Mouse (Mus musculus): ENCODE measurements at regions not wholly inside any gene's neighbourhood (a gene's known extent, or its start where the extent isn't known, plus 50 kb on each side); places are given as distances from the start of the nearest gene placed in this dataset.

DNA sequence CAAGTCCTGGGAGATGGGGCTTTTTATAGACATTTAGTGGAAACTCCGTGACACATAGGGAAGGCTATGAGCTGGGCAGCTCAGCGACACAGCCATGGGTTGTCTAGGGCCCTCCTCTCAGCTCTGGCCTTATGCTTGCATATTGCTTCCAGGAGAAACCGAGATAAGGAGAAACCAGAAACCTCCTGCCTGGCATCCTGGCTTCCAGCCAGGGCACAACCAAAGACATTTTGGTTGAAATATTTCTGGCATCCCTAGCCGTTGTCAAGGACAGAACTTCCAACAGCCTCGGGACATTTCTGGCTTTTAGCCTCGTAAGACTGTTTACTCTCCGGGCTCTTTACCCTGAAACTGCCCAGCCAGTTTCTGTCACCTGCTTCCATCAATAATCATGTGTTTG, 99.9 kb upstream of the Ankrd55 start:
- Histone ChIP-seq H3K9ac (no peak overlapping the region), H3K27ac (ENCODE audit: poor library complexity, severe bottlenecking) (peak overlapping the region; percentile 73)

DNA sequence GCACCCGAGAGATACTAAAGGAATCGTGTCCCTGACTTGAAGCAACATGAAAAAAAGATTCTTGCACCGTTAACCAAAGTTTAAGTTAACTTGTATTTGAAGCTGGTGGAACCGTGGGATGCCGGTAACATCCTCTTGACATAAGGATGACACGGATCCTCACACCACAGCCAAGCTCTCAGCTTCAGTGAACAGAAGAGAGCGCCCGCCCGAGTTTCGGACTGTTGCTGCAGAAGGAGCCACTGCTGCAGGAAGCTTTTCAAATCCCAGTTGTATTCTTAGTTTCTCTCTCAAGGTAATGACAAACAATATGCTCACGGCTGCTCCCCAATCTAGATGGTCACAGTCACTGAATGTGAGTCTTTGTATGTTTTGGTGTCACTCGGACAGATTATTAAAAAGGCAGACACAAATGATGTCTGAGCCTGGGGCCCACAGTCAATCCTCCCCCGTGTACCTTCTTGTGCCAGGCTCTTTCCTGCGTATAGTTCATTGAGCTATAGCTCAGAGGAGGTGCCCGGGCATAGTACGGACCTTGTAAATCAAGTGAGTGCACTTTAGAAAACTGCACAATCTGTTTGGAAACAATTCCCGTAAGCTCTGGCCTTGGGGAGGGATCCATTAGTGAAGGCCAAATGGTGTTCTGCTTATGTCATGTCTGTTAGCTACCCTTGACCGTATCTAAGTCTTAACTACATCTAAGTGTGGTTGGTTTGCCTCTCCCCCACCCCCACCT, 99.3 kb upstream of the Ankrd55 start:
- peak overlapping the region; percentile 73; the same call in 1 of the 2 replicates for H3K27ac ChIP-seq (ENCODE audit: poor library complexity, severe bottlenecking)

More for the DNA sequence above, 99.9 kb upstream of the Ankrd55 start:
- H3K4me2 ChIP-seq = 0 out of 2 replicates have a peak overlapping the region, but pooled peaks have one; percentile 11
- no peaks in the 10 kb centered on the region for H3K9me3 ChIP-seq (replicated peaks)
- ATAC-seq (ENCODE audit: insufficient number of reproducible peaks, low FRiP score) = no peak
- WGBS = 18% methylated on average over 7 of the region's 7 CpGs
- no peaks in the 10 kb centered on the region for H3K36me3 ChIP-seq
- no peak overlapping the region for H3K4me3 ChIP-seq
- H3K4me1 ChIP-seq (replicated peaks) = peaks cover 60% of the 10 kb centered on the region
- no peaks in the 10 kb centered on the region for H3K27me3 ChIP-seq (replicated peaks)

DNA sequence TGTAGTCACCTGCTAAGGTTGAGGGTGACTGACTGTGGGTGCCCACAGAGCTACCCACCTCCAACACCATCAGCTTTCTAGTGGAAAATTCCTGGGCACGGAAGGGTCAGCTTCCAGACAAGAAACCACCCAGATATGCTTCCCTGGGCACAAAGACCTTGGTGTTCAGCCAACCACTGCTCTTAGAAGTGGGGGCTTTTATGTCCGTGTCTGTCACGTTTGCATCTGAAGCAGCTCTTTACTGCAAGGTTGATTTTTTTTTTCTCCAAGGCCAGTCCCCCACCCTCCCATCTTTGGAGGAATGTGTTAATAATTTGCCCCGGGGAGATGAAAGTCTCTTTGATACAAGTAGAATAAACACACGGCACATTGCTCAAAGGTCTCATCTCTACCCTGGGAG, 98.6 kb upstream of the Ankrd55 start:
- Histone ChIP-seq H3K36me3 (no peaks in the 10 kb centered on the region), H3K9ac (no peak overlapping the region), H3K4me2 (no peak overlapping the region), H3K4me1 (replicated peaks) (peaks cover 60% of the 10 kb centered on the region), H3K9me3 (replicated peaks) (no peaks in the 10 kb centered on the region), H3K27me3 (replicated peaks) (no peaks in the 10 kb centered on the region), H3K27ac (ENCODE audit: poor library complexity, severe bottlenecking) (no peak overlapping the region), H3K4me3 (no peak overlapping the region)
- ATAC-seq (ENCODE audit: insufficient number of reproducible peaks, low FRiP score) = no peak
- 47% methylated on average over 5 of the region's 5 CpGs for WGBS

More for the DNA sequence above, 99.3 kb upstream of the Ankrd55 start:
- no peak overlapping the region for H3K9ac ChIP-seq
- H3K9me3 ChIP-seq (replicated peaks) = no peaks in the 10 kb centered on the region
- H3K4me1 ChIP-seq (replicated peaks) = peaks cover 60% of the 10 kb centered on the region
- H3K36me3 ChIP-seq = no peaks in the 10 kb centered on the region
- H3K4me2 ChIP-seq = no peak overlapping the region
- H3K27me3 ChIP-seq (replicated peaks) = no peaks in the 10 kb centered on the region
- ATAC-seq (ENCODE audit: insufficient number of reproducible peaks, low FRiP score) = no peak
- no peak overlapping the region for H3K4me3 ChIP-seq
- WGBS = 79% methylated on average over 18 of the region's 18 CpGs

DNA sequence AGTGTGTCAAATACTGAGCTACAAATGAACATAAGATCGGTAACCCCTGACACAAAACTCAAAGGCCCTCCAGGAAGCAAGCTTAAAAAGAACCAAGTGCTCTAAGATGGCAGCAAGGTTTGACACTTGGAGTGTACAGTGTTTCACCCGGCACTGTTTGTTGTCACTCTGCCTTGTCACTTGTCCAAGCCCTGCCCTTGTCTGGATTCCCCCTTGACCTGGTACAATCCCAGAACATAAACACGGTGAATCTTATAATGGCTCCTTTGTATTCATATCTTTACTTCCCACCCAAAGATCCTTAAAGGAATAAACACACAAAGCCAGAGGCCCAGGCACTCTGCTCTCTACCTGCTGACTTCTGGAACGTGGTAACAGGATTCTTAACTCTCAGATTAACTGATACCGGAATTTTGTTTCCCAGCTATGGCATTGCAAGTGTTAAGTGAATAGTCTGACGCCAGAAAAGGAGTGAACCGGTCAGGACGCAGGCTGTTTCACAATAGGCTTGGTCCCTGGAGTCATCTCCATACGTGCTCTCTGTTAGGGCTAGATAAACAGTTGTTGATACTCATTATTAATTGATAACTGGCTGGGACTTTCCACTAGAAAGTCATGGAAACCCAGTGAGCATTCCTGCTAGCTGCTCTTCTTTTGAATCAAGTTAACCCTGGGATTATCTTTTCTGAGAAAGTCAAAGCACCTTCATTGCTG, 95.9 kb upstream of the Ankrd55 start:
- 30% methylated on average over 9 of the region's 9 CpGs for WGBS
- no peak overlapping the region for H3K4me3 ChIP-seq
- ATAC-seq (ENCODE audit: insufficient number of reproducible peaks, low FRiP score) = no peak
- H3K27me3 ChIP-seq (replicated peaks) = no peaks in the 10 kb centered on the region
- no peak overlapping the region for H3K4me2 ChIP-seq
- H3K4me1 ChIP-seq (replicated peaks) = peaks cover 49% of the 10 kb centered on the region
- no peaks in the 10 kb centered on the region for H3K9me3 ChIP-seq (replicated peaks)
- no peaks in the 10 kb centered on the region for H3K36me3 ChIP-seq
- no peak overlapping the region for H3K27ac ChIP-seq (ENCODE audit: poor library complexity, severe bottlenecking)
- H3K9ac ChIP-seq = no peak overlapping the region

DNA sequence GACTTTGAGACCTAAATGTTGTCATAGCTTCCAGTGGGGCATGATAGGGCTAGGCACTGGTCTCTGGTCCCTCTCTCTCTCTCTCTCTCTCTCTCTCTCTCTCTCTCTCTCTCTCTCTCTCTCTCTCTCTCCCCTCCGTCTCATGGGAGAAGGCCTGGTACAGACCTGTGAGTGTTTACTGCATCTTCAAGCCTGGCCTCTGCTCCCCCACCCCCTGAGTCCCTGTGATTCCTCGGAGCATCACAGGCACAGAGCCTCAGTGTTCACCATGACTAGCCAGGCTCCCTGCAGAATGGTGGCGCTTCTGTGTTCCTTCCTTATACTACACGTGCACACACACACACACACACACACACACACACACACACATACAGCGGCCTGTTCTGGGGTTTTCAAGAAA, 94.6 kb upstream of the Ankrd55 start:
- H3K4me3 ChIP-seq = no peak overlapping the region
- no peak overlapping the region for H3K27ac ChIP-seq (ENCODE audit: poor library complexity, severe bottlenecking)
- no peaks in the 10 kb centered on the region for H3K27me3 ChIP-seq (replicated peaks)
- H3K4me2 ChIP-seq = no peak overlapping the region
- WGBS = 82% methylated on average over 5 of the region's 5 CpGs
- peaks cover 40% of the 10 kb centered on the region for H3K4me1 ChIP-seq (replicated peaks)
- no peak for ATAC-seq (ENCODE audit: insufficient number of reproducible peaks, low FRiP score)
- H3K9ac ChIP-seq = no peak overlapping the region
- no peaks in the 10 kb centered on the region for H3K36me3 ChIP-seq
- H3K9me3 ChIP-seq (replicated peaks) = no peaks in the 10 kb centered on the region

DNA sequence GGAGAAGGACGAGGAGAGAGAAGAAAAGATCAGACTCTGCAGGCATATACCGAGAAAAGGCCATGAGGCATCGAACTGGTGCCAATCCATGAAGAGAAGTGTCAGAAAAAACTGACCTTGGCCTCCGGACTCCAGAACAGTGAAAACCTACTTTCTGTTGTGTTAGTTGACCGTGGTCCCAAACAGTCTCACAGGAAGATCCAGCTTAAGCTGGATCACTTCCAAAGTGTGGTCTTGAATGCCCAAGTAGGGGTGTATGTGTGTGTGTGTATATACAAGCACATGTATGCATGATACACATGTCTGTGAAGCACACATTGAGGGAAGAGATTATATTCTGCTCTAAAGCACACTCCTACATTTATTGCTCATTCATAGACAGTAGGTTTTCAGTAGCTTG, 93.3 kb upstream of the Ankrd55 start:
- WGBS = 84% methylated on average over 5 of the region's 5 CpGs
- no peak overlapping the region for H3K9ac ChIP-seq
- no peaks in the 10 kb centered on the region for H3K36me3 ChIP-seq
- ATAC-seq (ENCODE audit: insufficient number of reproducible peaks, low FRiP score) = no peak
- H3K27ac ChIP-seq (ENCODE audit: poor library complexity, severe bottlenecking) = no peak overlapping the region
- H3K4me2 ChIP-seq = no peak overlapping the region
- H3K27me3 ChIP-seq (replicated peaks) = no peaks in the 10 kb centered on the region
- no peak overlapping the region for H3K4me3 ChIP-seq
- no peaks in the 10 kb centered on the region for H3K9me3 ChIP-seq (replicated peaks)
- peaks cover 28% of the 10 kb centered on the region for H3K4me1 ChIP-seq (replicated peaks)

DNA sequence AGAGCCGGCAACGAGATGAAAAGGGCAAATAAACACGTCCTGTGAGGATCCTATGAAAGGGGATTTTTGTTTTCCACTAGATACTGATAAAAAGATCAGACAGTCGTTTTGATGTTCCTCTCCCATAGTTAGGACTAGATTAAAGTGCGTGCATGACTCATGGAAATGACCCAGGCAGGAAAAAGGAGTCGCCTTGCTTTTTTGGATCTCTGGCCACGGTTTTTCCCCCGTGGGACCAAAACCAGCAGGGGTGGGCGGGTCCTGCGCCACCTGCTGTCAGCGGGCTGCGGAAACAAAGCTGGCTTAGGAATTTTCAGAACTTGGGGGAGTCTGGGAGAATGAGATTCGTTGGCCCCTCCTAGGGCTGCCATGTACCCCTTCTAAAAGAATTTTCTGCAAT, 91.5 kb upstream of the Ankrd55 start:
- Histone ChIP-seq H3K4me3 (peak overlapping the region; percentile 20), H3K27ac (ENCODE audit: poor library complexity, severe bottlenecking) (no peak overlapping the region), H3K4me2 (peak overlapping the region; percentile 57), H3K9ac (no peak overlapping the region), H3K27me3 (replicated peaks) (no peaks in the 10 kb centered on the region), H3K36me3 (no peaks in the 10 kb centered on the region), H3K4me1 (replicated peaks) (peaks cover 26% of the 10 kb centered on the region), H3K9me3 (replicated peaks) (no peaks in the 10 kb centered on the region)
- peak; percentile 9; the same call in 1 of the 2 replicates for ATAC-seq (ENCODE audit: insufficient number of reproducible peaks, low FRiP score)
- 8% methylated on average over 13 of the region's 13 CpGs for WGBS

DNA sequence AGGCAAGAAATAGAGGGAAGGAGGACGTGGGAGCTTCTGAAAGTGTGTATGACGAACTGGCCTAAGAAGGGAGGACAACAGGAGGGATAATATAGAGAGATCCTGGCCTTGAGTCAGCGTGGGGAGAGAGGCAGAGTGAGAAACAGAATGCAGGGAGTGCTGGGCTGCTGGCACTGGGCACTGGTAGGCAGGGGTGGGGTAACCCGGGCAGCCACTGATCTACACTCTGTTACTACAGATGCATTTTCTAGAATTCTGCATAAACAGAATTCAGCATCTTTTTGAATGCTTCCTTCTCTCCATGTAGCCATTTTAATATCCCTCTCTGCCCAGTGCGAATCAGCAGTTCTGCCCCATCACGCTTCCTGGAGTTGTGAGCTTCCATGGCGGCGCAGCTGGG, 84.5 kb upstream of the Ankrd55 start:
- H3K4me1 ChIP-seq (replicated peaks) = peaks cover 4% of the 10 kb centered on the region
- H3K9ac ChIP-seq = no peak overlapping the region
- H3K27ac ChIP-seq (ENCODE audit: poor library complexity, severe bottlenecking) = no peak overlapping the region
- no peak overlapping the region for H3K4me2 ChIP-seq
- H3K4me3 ChIP-seq = no peak overlapping the region
- H3K36me3 ChIP-seq = no peaks in the 10 kb centered on the region
- no peaks in the 10 kb centered on the region for H3K27me3 ChIP-seq (replicated peaks)
- ATAC-seq (ENCODE audit: insufficient number of reproducible peaks, low FRiP score) = no peak
- no peaks in the 10 kb centered on the region for H3K9me3 ChIP-seq (replicated peaks)
- 79% methylated on average over 8 of the region's 8 CpGs for WGBS

DNA sequence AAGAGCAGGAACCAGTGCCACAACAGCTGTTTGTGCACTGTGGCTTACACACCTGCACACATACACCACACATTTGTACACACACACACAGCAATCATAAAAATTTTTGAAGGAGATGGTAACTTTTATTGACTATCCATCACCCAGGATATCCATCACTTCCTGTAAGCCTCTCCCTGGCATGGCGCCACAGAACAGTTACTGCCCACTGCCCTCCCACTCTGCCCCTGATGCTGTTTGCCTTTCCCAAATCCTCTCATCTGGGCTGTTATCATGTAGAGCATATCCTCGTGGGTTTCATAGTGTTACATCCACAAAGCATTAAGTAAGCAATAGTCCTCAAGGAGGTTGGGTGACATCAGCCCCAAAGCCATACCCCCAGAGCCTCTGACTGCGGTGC, 84.0 kb upstream of the Ankrd55 start:
- no peak overlapping the region for H3K27ac ChIP-seq (ENCODE audit: poor library complexity, severe bottlenecking)
- H3K27me3 ChIP-seq (replicated peaks) = no peaks in the 10 kb centered on the region
- no peak overlapping the region for H3K4me2 ChIP-seq
- no peak for ATAC-seq (ENCODE audit: insufficient number of reproducible peaks, low FRiP score)
- no peaks in the 10 kb centered on the region for H3K9me3 ChIP-seq (replicated peaks)
- H3K9ac ChIP-seq = no peak overlapping the region
- H3K4me1 ChIP-seq (replicated peaks) = peaks cover 4% of the 10 kb centered on the region
- H3K36me3 ChIP-seq = no peaks in the 10 kb centered on the region
- no peak overlapping the region for H3K4me3 ChIP-seq
- 67% methylated on average over 3 of the region's 3 CpGs for WGBS

DNA sequence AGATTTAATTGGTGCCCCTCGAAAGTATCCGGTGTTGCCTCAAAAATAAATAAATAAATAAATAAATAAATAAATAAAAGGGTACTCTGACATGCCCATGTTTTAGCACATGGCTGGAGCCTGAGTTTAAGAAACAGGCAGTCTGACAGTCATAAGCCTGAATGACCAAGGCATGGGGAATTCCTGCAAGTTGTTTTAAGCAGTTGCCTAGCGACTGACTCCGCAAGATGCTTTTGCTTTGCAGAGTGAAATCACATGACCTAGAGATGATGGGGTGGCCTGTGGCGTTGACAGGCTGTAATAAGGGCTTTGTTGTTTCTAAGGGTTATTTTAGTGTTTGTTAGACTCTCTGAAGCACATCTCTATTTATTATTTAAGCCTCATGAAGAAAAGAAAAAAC, 83.4 kb upstream of the Ankrd55 start:
- H3K27me3 ChIP-seq (replicated peaks) = no peaks in the 10 kb centered on the region
- peaks cover 4% of the 10 kb centered on the region for H3K4me1 ChIP-seq (replicated peaks)
- H3K27ac ChIP-seq (ENCODE audit: poor library complexity, severe bottlenecking) = no peak overlapping the region
- H3K9me3 ChIP-seq (replicated peaks) = no peaks in the 10 kb centered on the region
- H3K36me3 ChIP-seq = no peaks in the 10 kb centered on the region
- no peak overlapping the region for H3K4me3 ChIP-seq
- H3K4me2 ChIP-seq = no peak overlapping the region
- WGBS = 67% methylated on average over 5 of the region's 5 CpGs
- 0 out of 2 replicates have a peak, but pooled peaks have one; percentile 42 for ATAC-seq (ENCODE audit: insufficient number of reproducible peaks, low FRiP score)
- no peak overlapping the region for H3K9ac ChIP-seq

DNA sequence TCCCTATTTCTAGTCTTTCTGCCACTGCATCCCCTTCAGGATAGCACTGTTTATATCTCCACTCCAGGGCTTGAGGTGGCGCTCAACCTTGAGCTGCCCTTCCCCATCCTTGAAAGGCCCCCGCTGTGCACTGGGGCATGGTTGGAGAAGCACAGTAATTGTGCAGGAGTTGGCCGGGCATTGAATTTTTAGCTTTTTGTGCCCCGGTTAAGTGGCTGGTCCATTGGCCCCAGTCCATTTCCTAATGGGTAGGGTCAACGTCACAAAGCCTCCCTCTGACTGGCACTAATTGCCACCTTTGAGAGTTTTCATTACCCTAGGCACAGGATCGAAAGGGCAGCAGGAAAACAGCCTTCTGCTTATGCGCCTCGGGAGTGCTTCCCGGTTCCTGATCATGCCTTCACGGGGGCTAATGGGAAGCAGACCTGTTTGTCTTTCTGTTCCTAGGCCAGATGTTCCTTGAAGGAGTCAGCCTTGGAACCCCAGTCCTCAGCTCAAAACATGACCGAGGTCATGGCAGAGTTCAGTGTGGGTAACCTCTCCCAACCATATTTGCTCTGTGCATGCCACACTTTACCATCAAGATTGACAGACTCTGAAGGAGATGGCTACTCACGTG, 80.5 kb upstream of the Ankrd55 start:
- Histone ChIP-seq H3K4me2 (no peak overlapping the region), H3K4me1 (replicated peaks) (peaks cover 4% of the 10 kb centered on the region), H3K36me3 (no peaks in the 10 kb centered on the region), H3K9me3 (replicated peaks) (no peaks in the 10 kb centered on the region), H3K9ac (no peak overlapping the region), H3K27me3 (replicated peaks) (no peaks in the 10 kb centered on the region), H3K27ac (ENCODE audit: poor library complexity, severe bottlenecking) (no peak overlapping the region), H3K4me3 (no peak overlapping the region)
- ATAC-seq (ENCODE audit: insufficient number of reproducible peaks, low FRiP score) = no peak
- WGBS = 81% methylated on average over 12 of the region's 12 CpGs
